Mouse (Mus musculus): ENCODE measurements around the gene Ak3. TPM values are rescaled to one million over a fixed set of nuclear protein-coding genes. Genes with fewer than 3 reads are reported as not detected.

The Ak3 gene
- total RNA-seq, 2 experiments from 2014 or later = 40.4 to 46.4 TPM

GRCm38 (mm10) chr19:28997976-28998630 lies 49.7 kb downstream of the Ak3 start:
- no peak for DNase-seq (ENCODE audit: low spot score in 2 of 2)

- DNase-seq (ENCODE audit: low spot score in 2 of 2) = no peak
These were observed 52.4 kb downstream of the Ak3 start for GRCm38 (mm10) chr19:28995366-28995765.

- DNase-seq (ENCODE audit: low spot score in 2 of 2) = peak in 1 of 2 experiments; percentile 31
These were observed 52.9 kb downstream of the Ak3 start for GRCm38 (mm10) chr19:28994870-28995269.

- DNase-seq (ENCODE audit: low spot score in 2 of 2) = no peak
These were observed 56.4 kb downstream of the Ak3 start for GRCm38 (mm10) chr19:28991391-28991790.

GRCm38 (mm10) chr19:28990590-28991221 lies 57.1 kb downstream of the Ak3 start:
- no peak for DNase-seq (ENCODE audit: low spot score in 2 of 2)

- DNase-seq (ENCODE audit: low spot score in 2 of 2) = peak; percentile 96 to 97
These were observed 57.6 kb downstream of the Ak3 start, which contains the start of gene Cdc37l1 for GRCm38 (mm10) chr19:28990194-28990589. TSS of gene Cdc37l1 (plus strand) at chr19:28990352.

GRCm38 (mm10) chr19:28989515-28989914 lies 58.2 kb downstream of the Ak3 start:
- no peak for DNase-seq (ENCODE audit: low spot score in 2 of 2)

GRCm38 (mm10) chr19:28982617-28983016 lies 65.1 kb downstream of the Ak3 start:
- no peak for DNase-seq (ENCODE audit: low spot score in 2 of 2)

GRCm38 (mm10) chr19:28974862-28975611 lies 72.7 kb downstream of the Ak3 start:
- DNase-seq (ENCODE audit: low spot score in 2 of 2) = peak; percentile 70 to 80

Other genes starting within 250 kb of the Ak3 start
- gene Slc1a1, start 212.9 kb downstream of the Ak3 start, total RNA-seq (2021) = 100 to 1,000 TPM; 103 to 104 TPM
- gene Plpp6, start 84.0 kb downstream of the Ak3 start, total RNA-seq (2021) = 10 to 100 TPM; 31.0 to 36.5 TPM
- 1 to 10 TPM; 4.2 to 9.8 TPM for gene 4430402I18Rik, start 80.2 kb downstream of the Ak3 start, total RNA-seq (2021)
- gene Cdc37l1, start 57.6 kb downstream of the Ak3 start, total RNA-seq (2021) = 10 to 100 TPM; 75.1 to 84.3 TPM
- gene Rcl1, start 53.4 kb upstream of the Ak3 start, total RNA-seq (2021) = 10 to 100 TPM; 17.8 to 20.7 TPM
- 10 to 100 TPM; 31.9 to 32.1 TPM for gene Jak2, start 203.9 kb upstream of the Ak3 start, total RNA-seq (2021)